Mouse (Mus musculus) ovary, adult 10 weeks (tissue): ENCODE measurements around the gene Mbd3l2. TPM values are rescaled to one million over a fixed set of nuclear protein-coding genes. Genes with fewer than 3 reads are reported as not detected.

ENCODE experiments used
- polyA plus RNA-seq: library from polyadenylated mRNA; stranded (reverse); fragments of 350-450 nt; fragmentation: Illumina TruSeq; extraction: RNeasy Lipid Tissue Mini Kit (QIAGEN cat#74804); gene quantifications from one replicate; pipeline ENCODE4 v1.2.3, GENCODE M21; 2014

Mbd3l2 gene
- polyA plus RNA-seq: 5.9 TPM

DNA sequence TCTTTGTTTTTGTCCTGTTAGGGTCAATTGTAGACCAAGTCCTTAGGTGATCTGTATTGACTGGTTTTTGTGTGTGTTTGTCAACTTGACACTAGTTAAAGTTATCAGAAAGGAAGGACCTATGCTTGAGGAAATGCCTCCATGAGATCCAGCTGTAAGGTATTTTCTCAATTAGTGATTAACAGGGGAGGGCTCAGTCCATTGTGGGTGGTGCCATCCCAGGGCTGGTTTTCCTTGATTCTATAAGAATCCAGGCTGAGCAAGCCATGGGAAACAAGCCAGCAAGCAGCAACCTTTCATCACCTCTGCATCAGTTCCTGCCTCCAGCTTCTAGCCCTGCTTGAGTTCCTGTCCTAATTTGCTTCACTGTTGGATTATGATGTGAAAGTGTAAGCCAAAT is at the start of gene Mbd3l2:
Gene Mbd3l2 (plus strand): TSS at position 301 of the 400 bp plus-strand sequence.

DNA sequence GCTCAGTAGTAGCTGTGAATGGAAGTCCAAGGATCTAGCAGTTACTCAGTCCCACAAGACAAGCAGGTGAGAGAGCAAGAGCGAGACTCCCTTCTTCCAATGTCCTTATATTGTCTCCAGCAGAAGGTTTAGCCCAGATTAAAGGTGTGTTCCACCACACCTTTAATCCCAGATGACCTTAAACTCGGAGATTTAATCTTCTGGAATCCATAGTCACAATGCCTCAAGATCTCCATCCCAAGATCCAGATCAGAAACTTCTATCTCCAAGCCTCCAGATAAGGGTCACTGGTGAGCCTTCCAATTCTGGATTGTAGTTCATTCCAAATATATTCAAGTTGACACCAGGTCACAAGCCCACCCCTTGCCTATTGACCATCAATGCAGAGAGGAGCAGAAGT is 27.6 kb upstream of the Mbd3l2 start, which contains the start of gene Naalad2:
Gene Naalad2 (minus strand): TSS at position 101 of the 400 bp plus-strand sequence.

DNA sequence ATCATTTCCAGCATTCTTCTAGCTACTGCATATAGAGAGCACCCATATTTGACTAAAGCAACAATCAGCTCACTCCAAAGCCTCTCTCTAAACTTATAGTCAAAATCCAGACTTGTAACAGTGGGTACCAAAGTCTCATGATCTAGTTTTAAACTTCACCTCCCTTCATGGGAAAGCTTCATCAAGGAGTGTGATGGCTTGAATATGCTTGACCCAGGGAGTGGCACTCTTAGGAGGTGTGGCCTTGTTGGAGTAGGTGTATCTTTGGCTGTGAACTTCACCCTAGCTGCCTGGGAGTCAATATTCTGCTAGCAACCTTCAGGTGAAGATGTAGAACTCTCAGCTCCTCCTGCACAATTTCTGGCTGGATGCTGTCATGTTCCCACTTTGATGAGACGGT is 26.3 kb upstream of the Mbd3l2 start, which contains the start of gene Ubtfl1:
Gene Ubtfl1 (plus strand): TSS at position 301 of the 400 bp plus-strand sequence.

DNA sequence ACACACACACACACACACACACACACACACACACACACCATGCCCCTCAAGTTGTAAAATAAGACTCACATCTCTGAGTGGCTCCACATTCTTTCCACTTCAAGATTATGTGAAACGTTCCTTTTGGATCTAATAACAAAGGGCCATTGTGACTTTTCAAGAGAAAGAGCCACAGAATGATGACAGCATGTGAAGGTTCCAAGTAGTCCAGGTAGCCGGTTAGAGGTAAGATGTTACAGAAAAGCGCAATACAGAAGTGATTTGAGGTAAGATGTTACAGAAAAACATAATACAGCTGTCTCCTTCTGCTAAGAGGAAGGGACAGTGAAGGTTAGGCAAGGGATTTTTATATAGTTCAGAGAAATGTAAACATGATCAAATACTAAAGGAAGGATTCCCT is 47.7 kb downstream of the Mbd3l2 start, which contains the start of the genes Zfp558 and Mbd3l1:
Gene Zfp558 (minus strand): TSS at position 101 of the 400 bp plus-strand sequence.
Gene Mbd3l1 (plus strand): TSS at position 192 of the 400 bp plus-strand sequence.

Other genes with a start within 250 kb of the Mbd3l2 start
- 251 TPM for gene Chordc1, start 138.5 kb upstream of the Mbd3l2 start, polyA plus RNA-seq
- gene Naalad2, start 27.7 kb upstream of the Mbd3l2 start, polyA plus RNA-seq: 164 TPM
- gene Ubtfl1, start 26.2 kb upstream of the Mbd3l2 start, polyA plus RNA-seq: not detected
- 22.7 TPM for gene Zfp558, start 47.6 kb downstream of the Mbd3l2 start, polyA plus RNA-seq
- gene Mbd3l1, start 47.7 kb downstream of the Mbd3l2 start, polyA plus RNA-seq: not detected
- gene Muc16, start 243.9 kb downstream of the Mbd3l2 start, polyA plus RNA-seq: 12.3 TPM